Mouse (Mus musculus): ENCODE measurements around the gene Helz. TPM values are rescaled to one million over a fixed set of nuclear protein-coding genes. Genes with fewer than 3 reads are reported as not detected.

Gene Helz
- total RNA-seq, 1 experiment, result 43.5 TPM

- Histone ChIP-seq H3K27ac (ENCODE audit: insufficient read depth, low read depth, low read length, poor library complexity, severe bottlenecking) (no peak overlapping the region), H3K36me3 (ENCODE audit: control insufficient read depth, insufficient read depth, low read length, poor library complexity, severe bottlenecking) (peaks cover 41% of the 10 kb centered on the region), H3K9ac (ENCODE audit: insufficient read depth, low read depth, low read length, poor library complexity, severe bottlenecking) (no peak overlapping the region), H3K4me1 (ENCODE audit: control insufficient read depth in 2 of 2, insufficient read depth in 2 of 2, low read length in 2 of 2, poor library complexity in 1 of 2) (peaks cover 0 to 10% of the 10 kb centered on the region in 2 experiments; a peak in 2 of 4 replicates), H3K4me3 (ENCODE audit: insufficient read depth in 1 of 2, low read depth in 1 of 2, low read length in 2 of 2, poor library complexity in 1 of 2, severe bottlenecking in 1 of 2) (no peak overlapping the region), H3K9me3 (ENCODE audit: control insufficient read depth, insufficient read depth, low read depth, low read length) (no peaks in the 10 kb centered on the region)
- no peak for DNase-seq (ENCODE audit: low read depth, low spot score)
- in situ Hi-C loops (cut with MboI; ENCODE audit: low sequenced_read_pairs in 2 of 2, unreplicated experiment in 2 of 2), result no loop called here
- no peak for TF ChIP-seq ZNF384 (IDR thresholded peaks at IDR 0.05; ENCODE audit: low read depth, low read length)
- no peak for TF ChIP-seq ZC3H11A (IDR thresholded peaks at IDR 0.05; ENCODE audit: borderline replicate concordance, low read depth, low read length)
- TF ChIP-seq HCFC1 (IDR thresholded peaks at IDR 0.05; ENCODE audit: borderline replicate concordance, insufficient read depth, low read length), result no peak
- TF ChIP-seq CHD2 (IDR thresholded peaks at IDR 0.05; ENCODE audit: low read depth, low read length), result no peak
- TF ChIP-seq MAFK (IDR thresholded peaks at IDR 0.05; ENCODE audit: insufficient read depth, low read depth, low read length), result no peak
These were observed 28.5 kb downstream of the Helz start for GRCm38 (mm10) chr11:107576186-107576585.

- no peak overlapping the region for H3K9ac ChIP-seq (ENCODE audit: insufficient read depth, low read depth, low read length, poor library complexity, severe bottlenecking)
- TF ChIP-seq ZNF384 (IDR thresholded peaks at IDR 0.05; ENCODE audit: low read depth, low read length) (no peak), MAFK (IDR thresholded peaks at IDR 0.05; ENCODE audit: insufficient read depth, low read depth, low read length) (no peak), ZC3H11A (IDR thresholded peaks at IDR 0.05; ENCODE audit: borderline replicate concordance, low read depth, low read length) (no peak), HCFC1 (IDR thresholded peaks at IDR 0.05; ENCODE audit: borderline replicate concordance, insufficient read depth, low read length) (no peak), CHD2 (IDR thresholded peaks at IDR 0.05; ENCODE audit: low read depth, low read length) (no peak)
- H3K4me3 ChIP-seq (ENCODE audit: insufficient read depth in 1 of 2, low read depth in 1 of 2, low read length in 2 of 2, poor library complexity in 1 of 2, severe bottlenecking in 1 of 2), result no peak overlapping the region
- H3K9me3 ChIP-seq (ENCODE audit: control insufficient read depth, insufficient read depth, low read depth, low read length), result no peaks in the 10 kb centered on the region
- peaks cover 0 to 10% of the 10 kb centered on the region in 2 experiments; a peak in 2 of 4 replicates for H3K4me1 ChIP-seq (ENCODE audit: control insufficient read depth in 2 of 2, insufficient read depth in 2 of 2, low read length in 2 of 2, poor library complexity in 1 of 2)
- H3K27ac ChIP-seq (ENCODE audit: insufficient read depth, low read depth, low read length, poor library complexity, severe bottlenecking), result no peak overlapping the region
- peaks cover 38% of the 10 kb centered on the region for H3K36me3 ChIP-seq (ENCODE audit: control insufficient read depth, insufficient read depth, low read length, poor library complexity, severe bottlenecking)
- DNase-seq (ENCODE audit: low read depth, low spot score), result no peak
- in situ Hi-C loops (cut with MboI; ENCODE audit: low sequenced_read_pairs in 2 of 2, unreplicated experiment in 2 of 2), result no loop called here
These were observed 29.7 kb downstream of the Helz start for GRCm38 (mm10) chr11:107577400-107577799.

- DNase-seq (ENCODE audit: low read depth, low spot score), result no peak
- H3K4me1 ChIP-seq (ENCODE audit: control insufficient read depth in 2 of 2, insufficient read depth in 2 of 2, low read length in 2 of 2, poor library complexity in 1 of 2), result peaks cover 0 to 8% of the 10 kb centered on the region in 2 experiments; a peak in 2 of 4 replicates
- no peaks in the 10 kb centered on the region for H3K9me3 ChIP-seq (ENCODE audit: control insufficient read depth, insufficient read depth, low read depth, low read length)
- no peak overlapping the region for H3K4me3 ChIP-seq (ENCODE audit: insufficient read depth in 1 of 2, low read depth in 1 of 2, low read length in 2 of 2, poor library complexity in 1 of 2, severe bottlenecking in 1 of 2)
- no peak overlapping the region for H3K27ac ChIP-seq (ENCODE audit: insufficient read depth, low read depth, low read length, poor library complexity, severe bottlenecking)
- H3K9ac ChIP-seq (ENCODE audit: insufficient read depth, low read depth, low read length, poor library complexity, severe bottlenecking), result no peak overlapping the region
- in situ Hi-C loops (cut with MboI; ENCODE audit: low sequenced_read_pairs in 2 of 2, unreplicated experiment in 2 of 2), result no loop called here
- TF ChIP-seq ZNF384 (IDR thresholded peaks at IDR 0.05; ENCODE audit: low read depth, low read length), result no peak
- TF ChIP-seq CHD2 (IDR thresholded peaks at IDR 0.05; ENCODE audit: low read depth, low read length), result no peak
- TF ChIP-seq ZC3H11A (IDR thresholded peaks at IDR 0.05; ENCODE audit: borderline replicate concordance, low read depth, low read length), result no peak
- TF ChIP-seq HCFC1 (IDR thresholded peaks at IDR 0.05; ENCODE audit: borderline replicate concordance, insufficient read depth, low read length), result no peak
- no peak for TF ChIP-seq MAFK (IDR thresholded peaks at IDR 0.05; ENCODE audit: insufficient read depth, low read depth, low read length)
- peaks cover 37% of the 10 kb centered on the region for H3K36me3 ChIP-seq (ENCODE audit: control insufficient read depth, insufficient read depth, low read length, poor library complexity, severe bottlenecking)
These were observed 30.5 kb downstream of the Helz start for GRCm38 (mm10) chr11:107578226-107578625.

- Histone ChIP-seq H3K36me3 (ENCODE audit: control insufficient read depth, insufficient read depth, low read length, poor library complexity, severe bottlenecking) (peaks cover 30% of the 10 kb centered on the region), H3K4me3 (ENCODE audit: insufficient read depth in 1 of 2, low read depth in 1 of 2, low read length in 2 of 2, poor library complexity in 1 of 2, severe bottlenecking in 1 of 2) (no peak overlapping the region), H3K9me3 (ENCODE audit: control insufficient read depth, insufficient read depth, low read depth, low read length) (no peaks in the 10 kb centered on the region), H3K27ac (ENCODE audit: insufficient read depth, low read depth, low read length, poor library complexity, severe bottlenecking) (no peak overlapping the region), H3K9ac (ENCODE audit: insufficient read depth, low read depth, low read length, poor library complexity, severe bottlenecking) (no peak overlapping the region), H3K4me1 (ENCODE audit: control insufficient read depth in 2 of 2, insufficient read depth in 2 of 2, low read length in 2 of 2, poor library complexity in 1 of 2) (peaks cover 0 to 7% of the 10 kb centered on the region in 2 experiments; a peak in 3 of 4 replicates)
- TF ChIP-seq ZC3H11A (IDR thresholded peaks at IDR 0.05; ENCODE audit: borderline replicate concordance, low read depth, low read length) (no peak), HCFC1 (IDR thresholded peaks at IDR 0.05; ENCODE audit: borderline replicate concordance, insufficient read depth, low read length) (no peak), ZNF384 (IDR thresholded peaks at IDR 0.05; ENCODE audit: low read depth, low read length) (no peak), MAFK (IDR thresholded peaks at IDR 0.05; ENCODE audit: insufficient read depth, low read depth, low read length) (no peak), CHD2 (IDR thresholded peaks at IDR 0.05; ENCODE audit: low read depth, low read length) (no peak)
- in situ Hi-C loops (cut with MboI; ENCODE audit: low sequenced_read_pairs in 2 of 2, unreplicated experiment in 2 of 2), result no loop called here
- DNase-seq (ENCODE audit: low read depth, low spot score), result no peak
These were observed 33.1 kb downstream of the Helz start for GRCm38 (mm10) chr11:107580786-107581185.
